Mouse (Mus musculus) spleen, embryonic (tissue): ENCODE measurements at regions not wholly inside any gene's neighbourhood (a gene's known extent, or its start where the extent isn't known, plus 50 kb on each side); places are given as distances from the start of the nearest gene placed in this dataset.

Source experiments
- CTCF ChIA-PET: fragments of 350-600 bp; sonication (Branson Sonifier 250); formaldehyde crosslinking; loops from one replicate; lab custom pipeline; 2022; lab: Charles Lee

- CTCF ChIA-PET: interaction anchor here (0.6 to 1.3 kb wide), 6 partner anchors 9 to 1085 kb away, joined by 3 read pairs; no protein-coding TSS in a partner anchor
Measured at GRCm38 (mm10) chr6:31106144-31106836, 147.4 kb upstream of the Klf14 start.

GRCm38 (mm10) chr6:31106856-31107359 lies 148.0 kb upstream of the Klf14 start:
- CTCF ChIA-PET: interaction anchor here (0.9 to 1.3 kb wide), 2 partner anchors 9 to 32 kb away, joined by 3 read pairs; no protein-coding TSS in a partner anchor

- CTCF ChIA-PET: no interaction called here
Measured at GRCm38 (mm10) chr6:31107360-31107759, 148.5 kb upstream of the Klf14 start.

- CTCF ChIA-PET: interaction anchor here (0.7 kb wide), 1 partner anchor 44 kb away, joined by 11 read pairs; no protein-coding TSS in a partner anchor
Measured at GRCm38 (mm10) chr6:31107916-31108685, 149.2 kb upstream of the Klf14 start.

DNA sequence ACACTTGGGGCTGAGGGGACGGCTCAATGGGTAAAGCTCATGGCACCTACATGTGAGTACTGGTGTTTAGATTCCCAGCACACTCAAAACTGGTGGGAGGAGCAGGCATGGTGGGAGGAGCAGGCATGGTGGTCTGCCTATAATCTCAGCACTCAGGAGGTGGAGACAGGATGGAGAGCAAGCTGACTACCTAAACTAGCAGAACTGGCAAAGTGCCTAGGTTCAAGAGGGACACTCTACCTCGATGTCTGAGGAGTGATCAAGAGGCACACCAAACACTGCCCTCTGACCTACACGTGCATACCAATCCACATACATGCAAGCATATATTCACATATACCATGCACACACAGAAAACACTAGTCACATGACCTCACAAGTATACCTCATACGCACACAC lies 150.7 kb upstream of the Klf14 start:
- CTCF ChIA-PET: interaction anchor here (1.0 kb wide), 1 partner anchor 17 kb away, joined by 3 read pairs; no protein-coding TSS in a partner anchor

DNA sequence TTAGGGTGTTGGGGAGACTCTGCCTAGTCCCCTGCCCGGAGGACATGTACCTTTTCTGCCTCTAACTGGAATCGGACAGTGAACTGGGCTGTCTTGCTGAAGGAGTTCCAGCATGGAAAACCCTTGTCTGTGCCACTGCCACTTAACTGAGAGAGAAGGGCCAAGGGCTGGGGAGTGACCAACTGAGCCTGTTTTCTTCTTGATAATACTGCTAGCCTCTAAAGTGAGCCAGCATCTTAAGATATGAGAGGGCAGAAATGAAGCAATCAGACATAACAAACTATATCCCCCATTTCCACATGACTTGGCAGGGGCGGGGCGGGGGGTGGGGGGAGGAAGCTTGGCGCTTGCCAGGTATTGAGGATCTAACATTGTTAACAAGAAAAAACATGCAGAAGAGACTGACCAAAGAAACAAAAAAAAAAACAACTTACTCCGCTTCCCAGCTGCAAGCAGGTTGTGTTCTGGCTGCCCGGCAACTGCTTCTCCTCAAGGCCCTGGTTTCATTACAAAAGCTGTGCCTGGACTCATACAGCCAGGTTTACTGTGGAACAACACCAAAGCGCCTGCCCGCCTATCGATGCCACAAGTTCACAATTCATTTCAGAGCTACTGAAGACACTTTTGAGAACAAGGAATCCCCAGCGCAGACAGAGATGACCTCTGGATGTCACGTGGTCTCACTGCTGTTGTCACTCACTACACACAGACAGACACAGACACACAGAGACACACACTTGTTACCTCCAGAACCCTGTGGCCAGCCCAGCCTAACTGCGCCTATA lies 153.6 kb upstream of the Klf14 start:
- CTCF ChIA-PET: no interaction called here

GRCm38 (mm10) chr6:31113558-31114326 lies 154.9 kb upstream of the Klf14 start:
- CTCF ChIA-PET: no interaction called here

GRCm38 (mm10) chr6:31114336-31115335 lies 155.8 kb upstream of the Klf14 start:
- CTCF ChIA-PET: interaction anchor here (1.6 kb wide), 1 partner anchor 8 kb away, joined by 3 read pairs; no protein-coding TSS in a partner anchor

DNA sequence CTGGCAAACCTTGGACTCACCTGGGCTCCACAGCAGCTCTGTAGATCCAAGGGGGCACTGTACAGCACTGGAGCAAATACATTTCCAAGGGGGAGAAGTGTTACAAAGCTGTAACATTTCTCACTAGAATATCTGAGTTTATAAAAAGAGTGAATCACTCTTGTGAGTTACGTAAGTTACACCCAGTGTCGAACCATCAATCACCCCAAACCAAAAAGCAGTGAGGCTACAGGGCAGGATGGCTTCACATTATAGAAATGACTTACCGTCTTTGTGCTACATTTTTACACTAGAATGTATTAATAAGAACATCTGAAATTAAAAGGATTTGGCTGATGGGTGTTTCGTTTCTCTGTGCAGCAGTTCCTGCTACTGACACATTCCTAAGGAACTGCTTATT lies 156.7 kb upstream of the Klf14 start:
- CTCF ChIA-PET: interaction anchor here (1.6 kb wide), 1 partner anchor 9 kb away, joined by 3 read pairs; no protein-coding TSS in a partner anchor

GRCm38 (mm10) chr6:31116365-31116764 lies 157.5 kb upstream of the Klf14 start:
- CTCF ChIA-PET: interaction anchor here (0.6 to 1.6 kb wide), 2 partner anchors 10 to 107 kb away, joined by 3 read pairs; no protein-coding TSS in a partner anchor

DNA sequence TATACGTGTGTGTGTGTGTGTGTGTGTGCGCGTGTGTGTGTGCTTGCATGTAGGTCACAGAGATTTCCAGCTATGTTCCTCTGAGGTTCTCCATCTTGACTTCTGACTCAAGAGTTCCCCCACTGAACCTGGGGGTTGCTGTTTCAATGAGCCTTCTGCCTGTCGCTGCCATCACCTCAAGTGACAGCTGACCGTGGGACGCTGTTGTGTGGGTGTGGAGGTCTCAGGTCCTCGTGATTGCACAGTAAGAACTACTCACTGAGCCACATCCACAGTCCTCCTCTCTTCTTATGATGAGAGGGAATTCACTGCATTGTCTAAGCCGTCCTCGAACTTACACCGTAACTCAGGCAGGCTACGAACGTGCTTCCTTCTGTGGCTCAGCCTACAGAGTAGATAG lies 158.8 kb upstream of the Klf14 start:
- CTCF ChIA-PET: no interaction called here

- CTCF ChIA-PET: interaction anchor here (0.5 to 0.7 kb wide), 2 partner anchors 14 to 15 kb away, joined by 3 to 4 read pairs; no protein-coding TSS in a partner anchor
Measured at GRCm38 (mm10) chr6:31121008-31121407, 162.1 kb upstream of the Klf14 start.

DNA sequence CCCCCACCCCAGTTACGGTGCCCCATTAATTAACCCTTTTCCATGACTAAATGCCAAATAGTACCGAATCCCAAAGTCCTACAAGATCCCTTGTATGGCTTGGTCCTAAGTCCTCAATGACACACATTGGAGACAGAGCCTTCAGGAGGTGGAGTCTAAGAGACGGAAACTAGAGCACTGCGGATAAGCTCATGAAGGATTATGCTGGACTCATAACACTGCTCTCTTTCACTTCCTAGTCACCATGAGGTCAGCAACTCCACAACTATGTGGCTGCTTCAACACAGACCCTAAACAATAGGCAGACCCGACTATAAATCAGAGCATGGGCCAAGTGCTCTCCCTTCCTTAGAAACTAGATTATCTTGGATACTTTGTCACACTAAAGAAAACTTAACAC lies 164.0 kb upstream of the Klf14 start:
- CTCF ChIA-PET: interaction anchor here (0.7 kb wide), 1 partner anchor 1076 kb away, joined by 3 read pairs; no protein-coding TSS in a partner anchor

DNA sequence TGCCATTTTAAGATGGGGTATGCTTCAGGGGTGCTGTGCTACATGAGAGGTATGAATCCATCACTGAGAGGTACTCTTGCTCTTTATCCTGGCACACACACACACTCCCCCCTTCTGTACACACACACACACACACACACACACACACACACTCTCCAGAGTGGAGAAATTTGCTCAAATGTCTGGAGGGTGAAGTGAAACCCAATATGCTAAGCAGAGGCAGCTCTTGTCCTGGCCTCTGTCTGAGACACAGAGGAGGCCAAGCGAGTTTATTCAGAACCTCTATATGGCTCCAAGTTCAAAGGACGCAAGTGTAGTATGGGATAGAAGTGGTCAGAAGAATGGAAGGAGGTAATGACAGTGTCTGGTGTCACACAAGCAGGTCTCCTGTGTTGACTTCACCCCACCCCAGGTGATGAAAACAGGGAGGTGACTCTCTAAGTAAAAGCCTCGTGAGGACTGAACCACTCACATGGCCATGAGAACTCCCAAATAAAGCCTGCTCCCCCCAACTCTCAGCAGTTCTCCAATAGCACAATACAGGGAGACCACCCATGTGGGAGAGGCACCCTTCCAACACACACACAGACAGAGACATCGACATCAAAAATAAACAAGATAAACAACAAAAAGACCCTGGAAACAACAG lies 164.6 kb upstream of the Klf14 start:
- CTCF ChIA-PET: interaction anchor here (0.7 kb wide), 1 partner anchor 1076 kb away, joined by 3 read pairs; no protein-coding TSS in a partner anchor

- CTCF ChIA-PET: no interaction called here
Measured at GRCm38 (mm10) chr6:31124076-31124475, 165.2 kb upstream of the Klf14 start.

- CTCF ChIA-PET: interaction anchor here (0.6 kb wide), 2 partner anchors 57 to 99 kb away, joined by 3 to 8 read pairs; no protein-coding TSS in a partner anchor
Measured at GRCm38 (mm10) chr6:31124872-31125271, 166.0 kb upstream of the Klf14 start.

- CTCF ChIA-PET: interaction anchor here (0.7 kb wide), 1 partner anchor 11 kb away, joined by 3 read pairs; no protein-coding TSS in a partner anchor
Measured at GRCm38 (mm10) chr6:31125328-31126118, 166.6 kb upstream of the Klf14 start.
